Mouse (Mus musculus) kidney, embryonic 16.5 days (tissue): ENCODE results near the gene Tnnt3. TPM values are rescaled to one million over a fixed set of nuclear protein-coding genes. Genes with fewer than 3 reads are reported as not detected.

Experiments used
- ATAC-seq: fragments of 200-750 bp; cut with Nextera tagmentation; 2 replicates; pipeline ENCODE4 v1.8.0; 2017; ENCODE audit warnings: moderate TSS enrichment; ENCODE audit not compliant: low FRiP score, low TSS enrichment
- H3K27ac ChIP-seq: fragments of 300-500 bp; sonication (generic); 2 replicates; pipeline ENCODE4 v1.5.1; 2014; ENCODE audit warnings: low read length
- H3K27me3 ChIP-seq: fragments of 300-500 bp; sonication (generic); 2 replicates; pipeline ENCODE4 v1.6.1; 2014; ENCODE audit warnings: low read length, control low read depth, mixed read lengths; ENCODE audit not compliant: insufficient read depth
- H3K36me3 ChIP-seq: fragments of 300-500 bp; sonication (generic); 2 replicates; pipeline ENCODE4 v1.6.1; 2014; ENCODE audit warnings: low read length, control low read depth, mixed read lengths; ENCODE audit not compliant: insufficient read depth
- H3K4me1 ChIP-seq: fragments of 300-500 bp; sonication (generic); 2 replicates; pipeline ENCODE4 v1.6.1; 2014; ENCODE audit warnings: low read length, control low read depth, mixed read lengths; ENCODE audit not compliant: insufficient read depth
- H3K4me2 ChIP-seq: fragments of 300-500 bp; sonication (generic); replicated peaks from 2 replicates; pipeline ENCODE4 v1.6.1; 2014; ENCODE audit warnings: low read depth, low read length
- H3K4me3 ChIP-seq: fragments of 300-500 bp; sonication (generic); 2 replicates; pipeline ENCODE4 v1.5.1; 2014; ENCODE audit warnings: mild to moderate bottlenecking, low read length
- H3K9ac ChIP-seq: fragments of 300-500 bp; sonication (generic); replicated peaks from 2 replicates; pipeline ENCODE4 v1.6.1; 2014; ENCODE audit warnings: low read length
- H3K9me3 ChIP-seq: fragments of 300-500 bp; sonication (generic); 2 replicates; pipeline ENCODE4 v1.6.1; 2016; ENCODE audit warnings: low read length, control low read depth
- whole genome bisulfite sequencing: fragments of 180-500 bp; shearing (Covaris S2); extraction: QIAGEN DNeasy Blood & Tissue Kit; methylation state at CpG from one replicate; pipeline ENCODE4 v1.1.7; 2014; 5-methylcytosine and 5-hydroxymethylcytosine counted together
- polyA plus RNA-seq: library from polyadenylated mRNA; unstranded; fragments of >200 nt; fragmentation: Nextera tagmentation; extraction: Ambion mirVana; gene quantifications from 2 replicates; pipeline ENCODE4 v1.2.1, GENCODE M21; 2015

Gene Tnnt3
- polyA plus RNA-seq, 1 experiment from 2014 or later, result 17.2 TPM

GRCm38 (mm10) chr7:142516221-142516978, 17.8 kb downstream of the Tnnt3 start:
- Histone ChIP-seq H3K9ac (peak overlapping the region; percentile 58), H3K27ac (peak overlapping the region; percentile 85), H3K36me3 (no peaks in the 10 kb centered on the region), H3K4me3 (no peak overlapping the region), H3K27me3 (no peaks in the 10 kb centered on the region), H3K4me1 (peaks cover 30% of the 10 kb centered on the region), H3K9me3 (no peaks in the 10 kb centered on the region), H3K4me2 (peak overlapping the region; percentile 20)
- ATAC-seq, result peak; percentile 68
- WGBS, result 33% methylated on average over 21 of the region's 21 CpGs

- Histone ChIP-seq H3K4me2 (no peak overlapping the region), H3K9me3 (no peaks in the 10 kb centered on the region), H3K36me3 (no peaks in the 10 kb centered on the region), H3K4me3 (no peak overlapping the region), H3K27ac (no peak overlapping the region), H3K27me3 (no peaks in the 10 kb centered on the region), H3K4me1 (peaks cover 34% of the 10 kb centered on the region), H3K9ac (no peak overlapping the region)
- WGBS, result 79% methylated on average over 3 of the region's 3 CpGs
- no peak for ATAC-seq
Observed at GRCm38 (mm10) chr7:142517531-142517930, 18.9 kb downstream of the Tnnt3 start.

- ATAC-seq, result no peak
- Histone ChIP-seq H3K27ac (no peak overlapping the region), H3K27me3 (no peaks in the 10 kb centered on the region), H3K4me3 (no peak overlapping the region), H3K4me2 (no peak overlapping the region), H3K9me3 (no peaks in the 10 kb centered on the region), H3K36me3 (no peaks in the 10 kb centered on the region), H3K4me1 (peaks cover 58% of the 10 kb centered on the region), H3K9ac (no peak overlapping the region)
- WGBS, result 80% methylated on average over 4 of the region's 4 CpGs
Observed at GRCm38 (mm10) chr7:142520331-142520730, 21.7 kb downstream of the Tnnt3 start.

GRCm38 (mm10) chr7:142522352-142522751, 23.7 kb downstream of the Tnnt3 start:
- Histone ChIP-seq H3K9ac (no peak overlapping the region), H3K9me3 (no peaks in the 10 kb centered on the region), H3K36me3 (no peaks in the 10 kb centered on the region), H3K4me1 (peaks cover 58% of the 10 kb centered on the region), H3K4me2 (no peak overlapping the region), H3K27ac (peak overlapping the region; percentile 97), H3K4me3 (no peak overlapping the region), H3K27me3 (no peaks in the 10 kb centered on the region)
- WGBS, result 32% methylated on average over 4 of the region's 4 CpGs
- no peak for ATAC-seq

- ATAC-seq, result no peak
- 10% methylated on average over 17 of the region's 17 CpGs for WGBS
- no peaks in the 10 kb centered on the region for H3K9me3 ChIP-seq
- peaks cover 68% of the 10 kb centered on the region for H3K4me1 ChIP-seq
- no peaks in the 10 kb centered on the region for H3K36me3 ChIP-seq
- peak overlapping the region; percentile 97 for H3K27ac ChIP-seq
- no peaks in the 10 kb centered on the region for H3K27me3 ChIP-seq
- peak overlapping the region; percentile 59 for H3K9ac ChIP-seq
- no peak overlapping the region for H3K4me3 ChIP-seq
- H3K4me2 ChIP-seq, result peak overlapping the region; percentile 31
Observed at GRCm38 (mm10) chr7:142523200-142523990, 24.8 kb downstream of the Tnnt3 start.

GRCm38 (mm10) chr7:142525342-142526178, 26.9 kb downstream of the Tnnt3 start:
- ATAC-seq, result peak; percentile 83
- Histone ChIP-seq H3K9ac (peak overlapping the region; percentile 54), H3K9me3 (no peaks in the 10 kb centered on the region), H3K36me3 (no peaks in the 10 kb centered on the region), H3K4me1 (peaks cover 56% of the 10 kb centered on the region), H3K27ac (peak overlapping the region; percentile 94), H3K4me3 (no peak overlapping the region), H3K4me2 (no peak overlapping the region), H3K27me3 (no peaks in the 10 kb centered on the region)
- WGBS, result 21% methylated on average over 13 of the region's 13 CpGs

GRCm38 (mm10) chr7:142529350-142529749, 30.7 kb downstream of the Tnnt3 start:
- H3K27me3 ChIP-seq, result no peaks in the 10 kb centered on the region

GRCm38 (mm10) chr7:142531973-142532521, 33.4 kb downstream of the Tnnt3 start:
- ATAC-seq, result no peak; the same call in 1 of the 2 replicates
- Histone ChIP-seq H3K27me3 (no peaks in the 10 kb centered on the region), H3K27ac (peak overlapping the region; percentile 97), H3K4me2 (no peak overlapping the region), H3K4me3 (no peak overlapping the region), H3K36me3 (peaks cover 4% of the 10 kb centered on the region; the same call in 1 of the 2 replicates), H3K9ac (peak overlapping the region; percentile 94), H3K4me1 (peaks cover 50% of the 10 kb centered on the region), H3K9me3 (no peaks in the 10 kb centered on the region)
- 56% methylated on average over 4 of the region's 4 CpGs for WGBS

More at GRCm38 (mm10) chr7:142529350-142529749, 30.7 kb downstream of the Tnnt3 start:
- no peak for ATAC-seq
- Histone ChIP-seq H3K27ac (peak overlapping the region; percentile 48; the same call in 1 of the 2 replicates), H3K36me3 (no peaks in the 10 kb centered on the region), H3K9me3 (no peaks in the 10 kb centered on the region), H3K4me1 (peaks cover 60% of the 10 kb centered on the region), H3K4me3 (no peak overlapping the region), H3K9ac (no peak overlapping the region), H3K4me2 (no peak overlapping the region)
- 69% methylated on average over 10 of the region's 10 CpGs for WGBS

- peak within 1 kb of the TSS; percentile 94 for H3K9ac ChIP-seq
- H3K27me3 ChIP-seq, result no peaks in the 10 kb centered on the region
- peak within 1 kb of the TSS; percentile 73 for H3K4me3 ChIP-seq
- H3K4me1 ChIP-seq, result peaks cover 44% of the 10 kb centered on the region
- H3K9me3 ChIP-seq, result no peaks in the 10 kb centered on the region
- ATAC-seq, result peak; percentile 53
- H3K4me2 ChIP-seq, result peak within 1 kb of the TSS; percentile 81
- H3K27ac ChIP-seq, result peak within 1 kb of the TSS; percentile 97
- peaks cover 4% of the 10 kb centered on the region; the same call in 1 of the 2 replicates for H3K36me3 ChIP-seq
- WGBS, result 4% methylated on average over 17 of the region's 17 CpGs
Observed at GRCm38 (mm10) chr7:142532671-142533058, 34.0 kb downstream of the Tnnt3 start, which contains the start of gene Mrpl23. Gene Mrpl23 (plus strand): TSS chr7:142532686.
